Mouse (Mus musculus) kidney, postnatal 14 days (tissue): ENCODE measurements at regions not wholly inside any gene's neighbourhood (a gene's known extent, or its start where the extent isn't known, plus 50 kb on each side); places are given as distances from the start of the nearest gene placed in this dataset.
"Not testable (repeated sequence)": the region's sequence is repeated elsewhere in the genome, so short reads cannot be mapped to it uniquely, and the experiment has no call there.

ENCODE experiments used
- DNase-seq: peaks from one replicate; pipeline ENCODE4 v3.0.0; 2022; ENCODE audit warnings: mixed read lengths

DNA sequence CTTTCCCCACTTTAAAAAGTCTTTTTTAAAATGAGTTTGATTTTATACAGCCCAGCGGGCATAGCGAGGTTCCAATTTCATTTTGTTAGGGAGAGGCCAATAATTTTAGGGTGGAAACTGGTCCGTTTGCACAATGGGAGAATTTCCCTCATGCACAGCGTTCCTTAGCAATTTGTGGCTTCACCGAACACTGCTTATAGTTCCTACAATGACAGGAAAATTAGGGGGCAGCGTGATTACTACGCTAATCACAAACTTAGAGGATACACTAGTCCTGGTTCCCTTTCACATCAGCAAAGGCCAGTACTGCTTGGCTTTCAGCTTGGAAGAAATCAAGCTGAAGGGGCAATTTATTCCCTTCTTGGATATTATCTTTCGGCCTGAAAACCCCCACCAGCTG is 745.1 kb upstream of the Gm19410 start:
- DNase-seq = no peak

DNA sequence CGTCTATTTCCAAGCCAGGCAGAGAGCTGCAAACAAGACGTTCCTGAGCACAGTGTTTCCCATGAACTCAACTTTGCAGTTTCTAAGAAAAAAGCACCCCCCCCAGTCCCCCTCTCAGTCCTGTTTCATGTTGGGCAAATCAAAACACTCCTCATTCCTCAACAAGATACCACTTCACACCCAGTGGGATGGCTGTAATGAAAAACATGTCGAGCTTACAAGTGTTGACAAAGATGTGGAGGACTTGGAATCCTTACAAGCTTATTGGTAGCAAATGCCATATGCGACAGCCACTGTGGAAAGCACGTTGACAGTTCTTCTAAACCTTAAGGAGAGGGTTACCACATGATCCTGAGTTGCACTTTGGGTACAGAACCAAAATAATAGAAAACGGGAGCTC is 742.9 kb upstream of the Gm19410 start:
- DNase-seq = no peak

DNA sequence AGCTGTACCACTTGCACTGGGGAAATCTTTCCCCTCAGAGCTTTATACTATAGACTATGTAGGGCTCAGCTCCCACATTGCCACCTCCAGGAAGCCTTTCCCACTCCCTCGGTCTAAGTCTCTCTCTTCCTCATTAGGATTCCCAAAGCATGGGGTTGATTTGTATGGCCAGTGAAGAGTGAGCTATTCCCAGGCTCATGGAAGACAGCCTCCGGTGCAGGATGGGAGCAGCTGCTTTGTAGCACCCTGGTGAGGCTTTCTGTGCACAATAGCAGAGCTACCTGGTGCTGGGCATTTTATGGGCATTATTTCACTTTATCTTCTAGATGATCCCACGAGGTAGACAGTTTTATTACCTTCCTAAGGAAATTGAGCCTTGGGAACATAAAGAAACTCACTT is 717.8 kb upstream of the Gm19410 start:
- DNase-seq = no peak

DNA sequence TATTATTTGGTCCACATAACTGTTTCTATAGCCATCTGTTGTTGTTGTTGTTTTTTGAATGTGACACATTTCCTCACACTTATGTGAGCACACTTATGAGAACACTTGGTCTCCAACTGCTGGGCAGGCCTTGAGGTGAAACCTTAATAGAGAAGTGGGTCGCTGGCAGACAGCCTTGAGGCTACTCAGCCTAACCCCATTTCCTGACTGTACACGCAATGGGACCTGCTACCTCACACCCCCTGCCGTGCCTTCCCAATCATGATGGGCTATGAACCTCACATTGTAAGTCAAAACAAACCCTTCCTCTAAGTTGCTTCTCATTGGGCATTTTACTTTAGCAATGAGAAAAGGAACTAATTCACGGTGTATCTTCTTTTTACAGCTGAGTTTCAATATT is 712.1 kb upstream of the Gm19410 start:
- DNase-seq = no peak

DNA sequence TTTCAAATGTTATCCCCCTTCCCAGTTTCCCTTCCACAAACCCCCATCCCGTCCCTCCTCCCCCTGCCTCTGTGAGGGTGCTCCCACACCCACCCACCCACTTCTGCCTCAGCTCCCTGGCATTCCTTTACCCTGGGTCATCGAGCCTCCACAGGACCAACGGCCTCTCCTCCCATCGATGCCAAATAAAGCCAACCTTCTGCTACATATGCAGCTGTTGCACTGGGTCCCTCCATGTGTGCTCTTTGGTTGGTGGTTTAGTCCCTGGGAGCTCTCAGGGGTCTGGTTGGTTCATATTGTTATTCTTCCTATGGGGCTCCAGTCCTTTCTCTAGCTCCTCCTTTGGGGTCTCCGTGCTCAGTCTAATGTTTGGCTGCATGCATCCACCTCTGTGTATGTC is 704.5 kb upstream of the Gm19410 start:
- no peak for DNase-seq

DNA sequence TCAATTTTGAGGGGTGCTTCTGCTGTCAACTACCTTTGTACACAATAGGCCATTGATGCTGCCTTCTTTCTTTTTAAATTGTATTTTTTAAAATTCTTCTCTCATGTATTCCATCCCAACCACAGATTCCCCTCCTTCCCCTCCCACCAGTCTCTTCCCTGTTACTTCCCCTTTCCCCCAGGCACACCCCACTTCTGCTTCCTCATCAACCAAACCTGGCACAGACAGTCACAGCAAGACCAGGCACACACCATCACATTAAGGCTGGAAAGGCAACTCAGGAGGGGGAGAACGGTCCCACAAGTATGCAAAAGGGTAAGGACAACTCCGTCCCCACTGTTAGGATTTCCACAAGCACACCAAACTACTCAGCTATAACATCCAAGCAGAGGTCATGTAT is 697.4 kb upstream of the Gm19410 start:
- no peak for DNase-seq

DNA sequence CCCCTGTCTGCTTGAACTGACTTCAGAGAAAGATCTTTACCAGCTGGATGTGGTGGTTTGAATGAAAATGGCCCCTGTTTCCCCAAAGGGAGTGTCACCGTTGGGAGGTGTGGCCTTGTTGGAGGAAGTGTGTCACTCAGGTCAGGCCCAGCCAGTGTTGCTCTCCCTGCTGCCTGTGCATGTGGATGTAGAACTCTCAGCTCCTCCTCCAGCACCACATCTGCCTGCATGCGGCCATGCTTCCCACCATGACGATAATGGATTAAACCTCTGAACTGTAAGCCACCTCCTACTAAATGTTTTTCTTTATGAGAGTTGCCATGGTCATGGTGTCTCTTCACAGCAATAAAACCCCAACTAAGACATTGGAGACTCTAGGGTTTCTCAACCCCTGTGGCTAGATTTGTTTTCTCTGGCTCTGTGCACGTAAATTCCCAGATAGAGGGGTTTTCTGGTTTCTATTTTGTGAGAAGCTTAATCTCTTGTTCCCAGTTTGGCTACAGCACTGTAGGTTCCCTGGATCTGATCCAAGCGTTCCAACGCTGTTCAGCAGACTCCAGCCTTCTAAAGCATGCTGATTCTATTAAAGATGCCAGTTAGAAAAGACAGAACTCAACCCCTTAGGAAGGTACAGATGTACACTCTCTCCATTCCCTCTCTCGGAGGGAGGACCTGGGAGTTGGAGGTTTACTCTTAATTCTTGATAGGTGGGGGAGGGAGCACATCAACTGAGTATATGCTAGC is 695.2 kb upstream of the Gm19410 start:
- peak; percentile 6 for DNase-seq

DNA sequence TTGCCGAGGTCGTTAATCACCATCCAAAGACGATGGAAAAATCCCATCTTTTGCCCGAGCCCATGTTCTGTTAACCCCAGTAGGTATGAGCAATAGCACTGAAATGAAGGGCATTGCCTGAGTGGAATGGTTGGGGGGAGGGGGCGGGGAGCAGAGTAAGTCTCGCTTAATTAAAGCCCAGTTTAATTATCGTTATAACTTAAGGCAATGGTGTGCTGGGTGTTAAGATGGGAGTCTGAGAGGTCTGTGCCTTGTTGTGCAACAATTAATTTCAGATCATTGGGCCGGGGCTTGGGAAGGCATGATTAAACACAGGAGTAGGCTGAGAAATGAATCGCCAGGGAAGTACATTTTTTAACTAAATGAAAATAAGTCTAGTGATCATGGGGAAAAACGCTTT is 689.6 kb upstream of the Gm19410 start:
- DNase-seq = no peak

DNA sequence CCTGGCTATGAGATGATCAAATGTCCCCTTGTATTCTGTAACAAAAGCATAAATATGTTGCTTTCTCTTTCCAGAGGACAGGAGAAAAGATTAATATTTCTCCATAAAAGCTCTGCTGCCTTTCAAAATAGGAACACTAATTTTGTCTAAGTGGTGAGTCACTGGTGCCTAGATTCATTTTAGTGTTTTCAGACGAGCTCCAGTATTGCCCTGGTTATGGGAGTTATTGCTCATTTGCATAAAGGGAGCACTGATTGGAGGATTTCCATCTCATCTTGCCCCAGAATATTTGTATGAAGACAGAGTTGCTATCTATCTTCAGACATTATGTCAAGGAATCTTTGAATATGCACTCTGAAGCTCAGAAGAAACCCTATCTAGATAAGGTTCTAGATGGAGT is 682.4 kb upstream of the Gm19410 start:
- no peak for DNase-seq

DNA sequence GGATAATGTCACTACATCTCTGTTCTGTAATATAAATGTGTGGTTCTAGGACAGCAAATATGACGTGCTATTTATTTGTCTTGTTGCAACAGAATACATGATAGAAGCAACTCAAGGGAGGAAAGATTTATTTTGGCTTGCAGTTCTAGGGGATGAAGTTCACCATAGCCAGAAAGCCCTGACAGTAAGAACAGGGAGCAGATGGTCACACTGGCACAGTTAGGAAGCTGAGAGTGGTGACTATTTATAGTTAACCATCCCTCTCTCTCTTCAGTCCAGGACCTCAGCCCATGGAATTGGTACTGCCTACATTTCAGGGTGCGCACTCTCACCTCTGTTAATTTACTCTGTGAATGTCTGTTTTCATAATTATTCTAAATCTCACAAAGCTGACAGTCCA is 678.5 kb upstream of the Gm19410 start:
- no peak for DNase-seq

DNA sequence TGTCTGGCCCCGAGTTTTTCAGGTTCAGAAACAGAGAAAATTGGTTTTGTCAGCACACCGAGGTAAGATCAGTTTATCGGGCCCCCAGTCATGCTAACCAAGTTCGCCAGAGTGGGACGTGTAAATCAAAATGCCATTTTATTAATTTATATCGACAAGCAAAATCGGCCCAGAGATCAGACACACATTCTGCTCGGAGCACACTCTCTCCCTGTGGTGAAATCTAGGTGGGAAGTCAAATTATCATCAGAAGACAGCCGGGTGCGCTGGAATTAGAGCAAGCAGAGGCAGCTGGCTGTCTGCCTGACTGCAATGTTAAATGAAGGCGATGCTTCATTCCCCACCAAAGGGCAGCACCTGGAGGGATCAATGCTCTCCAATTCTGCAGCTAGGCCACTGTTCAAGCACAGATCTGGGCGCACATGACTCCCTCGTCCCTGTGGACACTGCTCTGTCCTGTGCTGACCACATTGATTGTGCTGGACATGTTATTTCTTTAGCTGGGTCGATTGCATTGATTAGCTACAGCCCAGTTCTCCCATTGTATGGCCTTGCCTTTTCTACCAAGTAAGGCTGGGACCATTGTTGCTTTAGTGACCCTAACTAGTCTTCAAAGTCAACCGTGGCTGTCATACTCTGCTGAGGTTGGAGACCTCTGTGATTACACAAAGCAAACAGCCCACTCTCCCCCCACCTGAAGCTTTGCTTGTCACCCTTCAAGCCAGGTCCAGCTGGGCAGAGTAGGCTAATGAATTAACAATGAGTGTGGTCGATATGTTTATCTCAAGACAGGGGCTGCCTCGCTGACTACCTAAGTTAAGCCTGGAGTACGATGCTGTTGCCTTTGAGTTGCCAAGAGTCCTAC is 677.0 kb upstream of the Gm19410 start:
- no peak for DNase-seq

DNA sequence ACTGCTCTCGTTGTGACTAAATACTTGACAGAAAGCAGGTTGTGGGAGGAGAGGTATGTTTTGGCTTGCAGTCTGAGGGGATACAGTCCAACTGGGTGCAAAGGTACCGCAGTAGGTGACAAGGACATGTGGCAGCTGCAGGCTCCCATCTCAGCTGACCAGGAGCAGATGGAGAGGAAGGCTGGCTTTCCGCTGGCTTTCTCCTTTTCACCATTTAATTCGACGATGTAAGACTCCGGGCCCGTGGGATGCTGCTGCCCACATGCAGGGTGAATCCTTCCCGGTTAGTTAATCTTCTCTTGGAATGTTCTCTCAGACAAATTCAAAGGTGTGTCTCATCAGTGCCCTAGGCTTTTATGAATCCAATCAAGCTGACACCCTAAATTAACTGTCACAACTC is 676.1 kb upstream of the Gm19410 start:
- no peak for DNase-seq

DNA sequence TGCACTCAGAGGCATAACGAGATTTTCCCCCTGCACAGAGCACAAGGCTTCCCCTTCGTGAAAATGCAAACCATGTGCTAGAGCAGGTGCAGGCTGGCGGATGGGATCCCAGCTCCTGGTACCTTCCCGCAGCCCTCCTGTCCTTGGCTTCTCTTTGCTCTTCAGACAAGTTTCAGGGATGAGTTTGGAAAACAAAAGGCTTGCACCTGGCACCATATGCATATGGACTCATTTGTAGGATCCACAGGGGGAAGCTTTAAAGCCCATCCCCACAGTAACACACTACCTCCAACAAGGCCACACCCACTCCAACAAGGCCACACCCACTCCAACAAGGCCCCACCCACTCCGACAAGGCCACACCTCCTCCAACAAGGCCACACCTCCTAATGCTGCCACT is 663.9 kb upstream of the Gm19410 start:
- DNase-seq = no peak

DNA sequence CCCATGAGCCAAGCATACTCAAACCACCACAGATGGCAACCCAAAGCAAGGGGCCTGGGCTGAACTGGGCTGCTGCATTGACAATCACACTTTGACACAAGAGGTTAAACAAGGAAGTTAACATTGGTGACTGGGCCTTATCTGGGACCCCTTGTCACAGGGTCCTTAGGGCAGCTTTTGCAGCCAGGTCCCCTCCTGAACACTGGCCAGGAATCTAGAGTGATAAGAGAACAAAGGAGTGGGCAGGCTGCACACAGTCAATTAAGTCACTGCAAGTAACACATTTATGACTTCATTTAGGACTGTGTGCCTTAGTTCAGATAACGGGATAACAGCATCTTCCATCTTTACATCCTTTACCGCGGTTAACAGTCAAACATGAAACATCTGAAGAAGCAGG is 663.5 kb upstream of the Gm19410 start:
- not testable (repeated sequence) for DNase-seq

DNA sequence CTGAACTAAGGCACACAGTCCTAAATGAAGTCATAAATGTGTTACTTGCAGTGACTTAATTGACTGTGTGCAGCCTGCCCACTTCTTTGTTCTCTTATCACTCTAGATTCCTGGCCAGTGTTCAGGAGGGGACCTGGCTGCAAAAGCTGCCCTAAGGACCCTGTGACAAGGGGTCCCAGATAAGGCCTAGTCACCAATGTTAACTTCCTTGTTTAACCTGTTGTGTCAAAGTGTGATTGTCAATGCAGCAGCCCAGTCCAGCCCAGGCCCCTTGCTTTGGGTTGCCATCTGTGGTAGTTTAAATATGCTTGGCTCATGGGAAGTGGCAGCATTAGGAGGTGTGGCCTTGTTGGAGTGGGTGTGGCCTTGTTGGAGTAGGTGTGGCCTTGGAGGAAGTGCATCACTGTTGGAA is 661.1 kb upstream of the Gm19410 start:
- not testable (repeated sequence) for DNase-seq

DNA sequence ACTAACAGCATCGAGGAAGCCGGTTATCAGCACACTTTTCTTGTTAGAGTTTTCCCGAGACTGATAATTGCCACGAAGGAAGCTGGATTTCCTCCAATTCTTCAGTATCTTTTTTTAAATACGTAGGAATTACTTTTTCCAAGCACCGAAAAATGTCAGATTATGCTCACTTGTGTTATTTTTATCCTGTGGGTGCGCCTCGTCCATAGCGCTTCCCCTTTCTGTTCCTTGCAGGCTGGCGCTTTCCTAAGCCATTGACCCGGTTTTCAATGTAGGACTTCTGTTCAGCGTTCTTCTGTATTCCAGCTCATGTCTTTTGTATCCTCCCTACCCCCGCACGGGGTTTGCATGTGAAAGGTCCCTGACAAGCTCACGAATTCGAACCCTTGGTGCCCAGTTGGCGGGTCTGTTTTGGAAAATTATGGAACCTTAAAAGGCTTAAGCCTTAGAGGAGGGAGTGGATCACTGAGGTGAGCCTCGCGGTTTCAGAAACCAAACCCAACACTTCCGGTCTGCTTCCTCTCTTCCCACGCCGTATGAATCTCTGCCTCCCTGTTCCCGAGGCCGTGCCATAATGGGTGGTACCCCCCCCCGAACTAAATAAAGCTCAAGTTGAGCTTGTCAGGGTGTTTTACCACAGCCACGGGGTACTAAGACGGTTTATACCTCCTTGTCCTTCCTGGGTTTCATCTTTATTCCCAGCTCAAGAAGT is 655.9 kb upstream of the Gm19410 start:
- DNase-seq = no peak

DNA sequence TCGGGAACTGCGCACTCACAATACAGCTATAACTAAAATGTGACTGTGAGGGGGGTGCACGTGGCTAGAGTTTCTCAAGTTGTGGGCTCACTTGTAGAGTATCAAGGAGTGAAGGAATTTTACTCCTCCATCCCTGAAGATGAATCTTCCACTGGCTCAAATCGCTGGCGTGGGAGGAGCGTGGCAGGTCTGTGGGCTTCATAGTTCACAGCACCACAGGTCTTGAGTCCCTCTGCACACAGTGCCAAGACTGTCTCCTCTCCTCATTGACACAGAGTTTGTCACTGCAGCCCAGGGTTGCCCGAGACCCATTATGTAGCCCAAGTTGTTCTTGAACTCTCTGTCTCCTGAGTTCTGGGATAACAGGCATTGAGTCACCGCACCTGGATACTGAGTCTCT is 655.3 kb upstream of the Gm19410 start:
- no peak for DNase-seq

DNA sequence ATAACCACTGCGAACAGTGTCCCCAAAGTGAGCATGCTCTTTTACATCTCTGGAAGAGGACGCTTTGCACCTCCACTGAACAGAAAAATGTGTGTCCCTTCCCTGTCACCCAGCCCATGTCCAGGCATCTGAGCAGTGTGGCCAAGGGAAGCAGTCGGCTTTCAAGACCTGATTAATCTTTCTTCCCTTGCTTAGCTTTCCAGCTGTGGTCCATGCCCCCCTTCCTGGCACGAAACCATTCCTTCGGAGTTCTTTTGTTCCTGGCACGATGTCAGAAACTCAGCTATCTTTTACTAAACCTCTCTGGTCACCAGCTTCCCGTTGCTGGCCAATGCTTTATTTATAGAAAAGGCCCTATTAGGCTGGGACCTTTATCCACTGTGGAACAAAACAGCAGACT is 654.5 kb upstream of the Gm19410 start:
- DNase-seq = no peak

DNA sequence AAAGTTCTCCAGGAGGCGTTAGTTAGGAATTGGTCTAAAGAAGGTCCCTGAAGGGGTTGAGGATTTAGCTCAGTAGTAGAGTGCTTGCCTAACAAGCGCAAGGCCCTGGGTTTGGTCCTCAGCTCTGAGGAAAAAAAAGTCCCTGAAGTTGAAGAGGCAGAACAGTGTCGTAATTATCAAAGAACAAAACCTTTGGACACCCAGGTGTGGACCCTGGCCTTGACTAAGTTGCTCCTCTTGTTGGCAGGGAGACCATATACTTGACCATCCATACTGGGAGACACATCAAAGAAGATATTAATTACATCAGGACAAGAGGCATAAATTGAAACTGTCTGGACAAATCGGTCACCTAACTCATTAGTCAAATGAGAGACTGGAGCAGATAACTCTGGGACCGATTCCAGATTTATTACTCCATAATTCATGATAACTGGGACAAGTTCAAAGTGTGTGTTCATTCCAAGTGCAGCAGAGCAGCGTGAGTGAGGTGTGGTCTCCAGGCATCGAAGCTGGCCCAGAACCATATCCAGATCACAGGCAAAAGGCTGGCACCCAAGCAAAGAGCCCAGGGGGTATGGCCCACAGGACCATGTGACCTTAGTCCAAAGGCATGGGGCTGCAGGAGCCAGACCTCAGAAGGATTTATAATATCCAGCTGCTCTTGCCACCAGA is 652.9 kb upstream of the Gm19410 start:
- no peak for DNase-seq

DNA sequence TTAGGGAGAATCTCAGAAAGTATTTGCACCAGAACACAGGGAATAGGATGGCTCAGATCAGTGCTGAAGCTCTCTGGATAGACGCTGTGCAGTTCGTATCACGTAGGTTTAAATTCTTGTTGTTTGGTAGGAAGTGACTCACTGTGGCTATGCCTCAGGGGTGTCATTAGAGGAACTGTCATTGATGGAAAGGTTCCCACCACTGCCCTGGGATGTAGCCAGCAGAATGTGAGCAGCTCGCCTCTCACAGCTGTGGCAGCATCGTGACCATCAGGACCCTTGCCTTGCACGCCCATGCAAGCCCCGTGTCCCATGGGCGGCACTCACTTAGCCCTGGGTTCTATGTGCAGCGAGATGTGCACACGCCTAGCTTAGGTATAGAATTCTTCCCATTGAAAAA is 651.6 kb upstream of the Gm19410 start:
- no peak for DNase-seq

DNA sequence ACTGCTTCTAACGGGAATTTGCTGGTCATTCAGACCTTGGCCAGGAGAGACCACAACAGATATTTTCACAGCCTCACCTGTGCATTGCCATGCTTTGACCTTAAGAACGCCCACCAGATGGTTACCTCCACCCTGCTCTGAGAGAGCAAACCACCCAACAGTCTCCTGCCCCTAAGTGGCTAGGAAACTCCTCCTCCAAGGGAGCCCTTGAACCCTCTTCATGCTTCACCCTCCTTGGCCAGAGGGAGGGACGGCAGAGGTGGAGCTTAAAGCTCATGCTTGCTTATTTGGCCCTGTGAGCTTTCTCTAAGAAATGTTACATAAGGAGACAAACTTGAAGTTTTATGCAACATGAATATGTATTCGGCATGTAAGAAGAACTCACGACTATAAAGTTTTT is 645.0 kb upstream of the Gm19410 start:
- no peak for DNase-seq

DNA sequence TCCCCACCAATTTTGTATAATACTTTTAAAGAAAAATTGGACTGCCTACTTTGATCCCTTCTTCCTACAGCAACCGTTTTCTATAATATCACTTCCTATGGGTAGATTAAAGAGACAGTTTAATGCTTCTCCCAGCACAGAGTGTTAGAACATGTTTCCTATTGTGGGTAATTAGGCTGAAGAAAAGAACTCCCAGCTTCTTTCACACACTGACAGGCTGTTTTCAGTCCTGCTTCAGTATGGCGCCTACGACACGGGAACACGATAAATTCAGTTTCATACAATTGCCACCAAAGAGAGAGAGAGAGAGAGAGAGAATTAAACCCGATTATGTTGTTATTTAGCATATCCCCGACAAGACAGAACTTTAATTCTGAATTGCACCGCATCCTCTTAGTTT is 644.5 kb upstream of the Gm19410 start:
- DNase-seq = no peak

DNA sequence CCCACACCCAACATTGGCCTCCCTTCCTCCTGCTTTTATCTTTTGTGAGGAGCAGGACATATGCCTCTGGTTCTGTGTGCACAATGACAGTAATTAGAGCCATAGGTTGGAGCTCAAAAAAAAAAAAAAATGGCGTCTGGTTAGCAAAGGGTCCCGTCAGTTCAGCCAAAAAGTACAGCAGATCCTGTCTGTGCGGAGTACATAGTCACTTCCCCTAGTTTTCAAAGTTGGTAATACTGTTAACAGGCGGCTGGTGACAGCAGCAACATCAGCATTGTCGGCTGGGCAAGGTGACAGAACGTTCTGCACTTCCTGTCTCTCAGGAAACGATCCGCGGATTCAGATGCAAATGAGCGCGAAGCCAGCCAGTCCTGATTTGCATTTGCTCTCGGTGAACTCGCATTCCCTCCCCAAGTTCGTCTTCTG is 642.4 kb upstream of the Gm19410 start:
- DNase-seq = peak; percentile 57
